Mouse (Mus musculus) neural tube, embryonic 11.5 days (tissue): ENCODE measurements around the gene Rangap1. TPM values are rescaled to one million over a fixed set of nuclear protein-coding genes. Genes with fewer than 3 reads are reported as not detected.
"Not testable (repeated sequence)": the region's sequence is repeated elsewhere in the genome, so short reads cannot be mapped to it uniquely, and the experiment has no call there.

Source experiments
- ATAC-seq: fragments of 200-750 bp; cut with Nextera tagmentation; 2 replicates; pipeline ENCODE4 v1.8.0; 2017; ENCODE audit warnings: moderate number of reproducible peaks, mild to moderate bottlenecking, moderate TSS enrichment, moderate library complexity; ENCODE audit not compliant: insufficient read depth, low FRiP score, low TSS enrichment
- DNase-seq: peaks from one replicate; pipeline ENCODE4 v3.0.0-alpha.2; 2015; ENCODE audit warnings: low spot score
- H3K27ac ChIP-seq: fragments of 300-500 bp; sonication (generic); 2 replicates; pipeline ENCODE4 v1.5.1; 2014; ENCODE audit warnings: low read depth, mild to moderate bottlenecking, low read length
- H3K27me3 ChIP-seq: fragments of 300-500 bp; sonication (generic); 2 replicates; pipeline ENCODE4 v1.6.1; 2014; ENCODE audit warnings: mild to moderate bottlenecking, low read length, mixed read lengths; ENCODE audit not compliant: control insufficient read depth, insufficient read depth
- H3K36me3 ChIP-seq: fragments of 300-500 bp; sonication (generic); 2 replicates; pipeline ENCODE4 v1.6.1; 2014; ENCODE audit warnings: mild to moderate bottlenecking, low read length, moderate library complexity, mixed read lengths; ENCODE audit not compliant: control insufficient read depth, insufficient read depth
- H3K4me1 ChIP-seq: fragments of 300-500 bp; sonication (generic); 2 replicates; pipeline ENCODE4 v1.6.1; 2014; ENCODE audit warnings: low read length, mixed read lengths; ENCODE audit not compliant: control insufficient read depth, insufficient read depth
- H3K4me2 ChIP-seq: fragments of 300-500 bp; sonication (generic); 2 replicates; pipeline ENCODE4 v1.6.1; 2014; ENCODE audit warnings: low read depth, mild to moderate bottlenecking, moderate library complexity
- H3K4me3 ChIP-seq: fragments of 300-500 bp; sonication (generic); 2 replicates; pipeline ENCODE4 v1.5.1; 2014; ENCODE audit warnings: low read depth, low read length
- H3K9ac ChIP-seq: fragments of 300-500 bp; sonication (generic); 2 replicates; pipeline ENCODE4 v1.6.1; 2014; ENCODE audit warnings: mild to moderate bottlenecking, low read length
- H3K9me3 ChIP-seq: fragments of 300-500 bp; sonication (generic); 2 replicates; pipeline ENCODE4 v1.6.1; 2016; ENCODE audit warnings: low read length; ENCODE audit not compliant: control insufficient read depth
- WGBS: fragments of 180-500 bp; shearing (Covaris S2); extraction: QIAGEN DNeasy Blood & Tissue Kit; methylation state at CpG from one replicate; pipeline ENCODE4 v1.1.7; 2014; 5-methylcytosine and 5-hydroxymethylcytosine counted together
- polyA plus RNA-seq: library from polyadenylated mRNA; unstranded; fragments of >200 nt; fragmentation: Nextera tagmentation; extraction: Ambion mirVana; gene quantifications from 2 replicates; pipeline ENCODE4 v1.2.1, GENCODE M21; 2014

Gene Rangap1
- polyA plus RNA-seq, 1 experiment from 2014 or later: 152 TPM

DNA sequence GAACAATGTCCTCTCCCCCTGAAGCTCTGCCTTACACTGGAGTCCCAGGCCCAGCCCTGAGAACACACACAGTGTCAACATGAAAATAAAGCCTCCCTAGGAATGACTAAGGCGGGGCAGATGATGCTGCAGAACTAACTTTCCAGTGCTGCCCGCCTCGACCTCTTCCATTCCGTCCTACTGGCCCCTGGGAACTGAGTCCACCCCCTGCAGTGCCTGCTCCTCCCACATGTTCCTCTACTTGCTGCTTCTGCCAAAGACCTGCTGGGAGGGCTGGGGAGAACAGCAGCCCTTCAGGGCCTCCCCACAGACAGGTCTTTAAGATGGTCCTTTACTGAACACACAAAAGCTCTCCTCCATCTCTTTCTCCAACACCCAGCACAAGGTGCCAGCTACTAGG lies 34.5 kb downstream of the Rangap1 start:
- WGBS: 78% methylated on average over 4 of the region's 4 CpGs
- Histone ChIP-seq H3K27ac (no peak overlapping the region), H3K9me3 (no peaks in the 10 kb centered on the region), H3K4me2 (no peak overlapping the region), H3K9ac (no peak overlapping the region), H3K4me3 (no peak overlapping the region), H3K4me1 (no peaks in the 10 kb centered on the region), H3K27me3 (no peaks in the 10 kb centered on the region), H3K36me3 (peaks cover 43% of the 10 kb centered on the region)
- DNase-seq (no peak), ATAC-seq (no peak)

DNA sequence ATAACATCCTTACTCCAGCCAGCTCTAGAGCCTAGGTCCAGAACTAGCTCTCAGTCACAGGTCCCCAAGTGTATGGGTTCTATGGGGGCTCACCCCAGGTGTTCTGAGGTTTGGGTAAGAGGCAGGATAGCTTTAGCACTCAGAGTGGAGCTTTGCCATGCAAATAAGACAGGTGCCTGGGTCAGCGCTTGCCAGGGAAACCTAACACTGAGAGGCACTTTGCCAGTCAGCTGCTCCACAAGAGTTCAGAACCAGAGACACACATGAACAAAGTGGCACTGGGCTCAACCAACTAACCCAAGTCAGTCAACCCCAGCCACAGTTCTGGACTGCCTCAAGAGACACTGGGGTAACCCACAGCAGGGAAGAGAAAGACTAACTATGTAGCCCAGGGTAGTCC lies 35.6 kb downstream of the Rangap1 start:
- Histone ChIP-seq H3K4me1 (no peaks in the 10 kb centered on the region), H3K9me3 (no peaks in the 10 kb centered on the region), H3K9ac (no peak overlapping the region), H3K36me3 (peaks cover 43% of the 10 kb centered on the region), H3K27ac (no peak overlapping the region), H3K27me3 (no peaks in the 10 kb centered on the region), H3K4me3 (no peak overlapping the region), H3K4me2 (no peak overlapping the region)
- WGBS: 96% methylated on average over 1 of the region's 1 CpGs
- DNase-seq (no peak), ATAC-seq (no peak)

DNA sequence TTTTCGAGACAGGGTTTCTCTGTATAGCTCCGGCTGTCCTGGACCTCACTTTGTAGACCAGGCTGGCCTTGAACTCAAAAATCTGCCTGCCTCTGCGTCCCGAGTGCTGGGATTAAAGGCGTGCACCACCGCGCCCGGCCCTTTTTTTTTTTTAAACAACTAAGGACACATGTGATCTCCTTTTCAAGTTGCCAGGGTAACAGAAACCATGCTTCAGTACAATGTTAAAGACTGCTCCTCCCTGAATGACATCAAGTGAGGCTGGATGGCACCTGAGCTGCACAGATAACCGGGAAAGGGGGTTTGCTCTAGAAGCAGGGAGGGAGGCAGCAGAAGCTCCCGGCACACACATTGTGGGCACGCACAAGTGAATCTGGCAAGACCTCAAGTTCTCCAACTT lies 36.3 kb downstream of the Rangap1 start:
- 93% methylated on average over 11 of the region's 11 CpGs for WGBS
- Histone ChIP-seq H3K27ac (no peak overlapping the region), H3K4me3 (no peak overlapping the region), H3K4me1 (no peaks in the 10 kb centered on the region), H3K9me3 (no peaks in the 10 kb centered on the region), H3K4me2 (no peak overlapping the region), H3K36me3 (peaks cover 43% of the 10 kb centered on the region), H3K9ac (no peak overlapping the region), H3K27me3 (no peaks in the 10 kb centered on the region)
- no peak for DNase-seq
- no peak for ATAC-seq

DNA sequence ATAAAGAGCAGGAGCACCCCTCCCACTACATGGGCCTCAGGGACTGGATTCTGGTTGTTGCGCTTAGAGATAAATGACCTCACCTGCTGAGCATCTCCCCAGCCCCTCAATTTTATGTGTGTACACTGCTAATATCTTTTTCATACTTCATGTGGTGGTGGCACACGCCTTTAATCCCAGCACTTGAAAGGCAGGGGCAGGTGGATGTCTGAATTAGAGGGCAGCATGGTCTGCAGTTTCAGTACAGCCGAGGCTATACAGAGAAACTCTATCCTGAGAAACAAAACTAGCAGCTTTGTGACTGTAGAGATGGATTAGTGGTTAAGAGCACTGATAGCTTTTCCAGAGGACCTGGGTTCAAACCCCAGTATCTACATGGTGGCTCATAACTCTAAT lies 42.2 kb downstream of the Rangap1 start:
- WGBS: 82% methylated on average over 3 of the region's 3 CpGs
- Histone ChIP-seq H3K4me2 (no peak overlapping the region), H3K36me3 (peaks cover 16% of the 10 kb centered on the region), H3K27me3 (no peaks in the 10 kb centered on the region), H3K9ac (no peak overlapping the region), H3K27ac (no peak overlapping the region), H3K4me1 (no peaks in the 10 kb centered on the region), H3K4me3 (no peak overlapping the region), H3K9me3 (no peaks in the 10 kb centered on the region)
- DNase-seq: no peak
- no peak for ATAC-seq

DNA sequence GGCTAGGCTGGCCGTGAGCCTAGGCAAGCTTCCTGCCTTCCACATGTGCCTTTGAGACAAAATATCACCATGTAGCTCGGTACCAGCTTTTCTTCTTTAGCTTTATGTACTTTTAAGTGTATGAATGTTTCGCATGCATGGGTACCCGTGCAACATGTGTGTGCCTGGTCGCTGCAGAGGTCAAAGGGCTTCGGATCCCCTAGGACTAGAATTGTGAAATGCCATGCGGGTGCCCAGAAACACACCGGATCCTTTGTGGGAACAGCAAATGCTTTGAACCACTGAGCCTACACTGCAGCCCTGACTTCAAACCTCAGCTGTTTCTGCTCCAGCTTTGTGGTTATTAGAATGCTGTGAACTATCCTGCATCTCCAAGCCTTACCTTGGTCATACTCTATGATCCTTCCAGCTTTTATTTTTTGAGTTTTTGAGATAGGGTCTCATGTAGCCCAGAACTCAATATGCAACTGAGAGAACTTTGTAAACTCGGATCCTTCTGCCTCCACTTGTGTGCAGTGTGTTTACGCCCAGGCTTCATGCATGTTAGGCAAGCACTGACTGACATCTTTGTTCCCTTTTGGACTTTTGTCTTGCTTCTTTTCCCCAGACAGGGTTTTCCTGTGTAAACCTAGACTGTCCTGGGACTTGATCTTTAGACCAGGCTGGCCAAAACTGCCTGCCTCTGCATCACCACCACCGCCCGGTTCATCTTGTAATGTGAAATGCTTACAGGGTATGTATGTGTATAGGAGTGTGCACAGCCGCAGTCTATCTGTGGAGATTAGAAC lies 42.8 kb downstream of the Rangap1 start:
- no peak overlapping the region for H3K4me3 ChIP-seq
- no peak overlapping the region for H3K4me2 ChIP-seq
- no peak overlapping the region for H3K27ac ChIP-seq
- ATAC-seq (no peak), DNase-seq (no peak)
- WGBS: 87% methylated on average over 13 of the region's 13 CpGs
- no peak overlapping the region for H3K9ac ChIP-seq
- no peaks in the 10 kb centered on the region for H3K9me3 ChIP-seq
- no peaks in the 10 kb centered on the region for H3K4me1 ChIP-seq
- peaks cover 16% of the 10 kb centered on the region for H3K36me3 ChIP-seq
- H3K27me3 ChIP-seq: no peaks in the 10 kb centered on the region

DNA sequence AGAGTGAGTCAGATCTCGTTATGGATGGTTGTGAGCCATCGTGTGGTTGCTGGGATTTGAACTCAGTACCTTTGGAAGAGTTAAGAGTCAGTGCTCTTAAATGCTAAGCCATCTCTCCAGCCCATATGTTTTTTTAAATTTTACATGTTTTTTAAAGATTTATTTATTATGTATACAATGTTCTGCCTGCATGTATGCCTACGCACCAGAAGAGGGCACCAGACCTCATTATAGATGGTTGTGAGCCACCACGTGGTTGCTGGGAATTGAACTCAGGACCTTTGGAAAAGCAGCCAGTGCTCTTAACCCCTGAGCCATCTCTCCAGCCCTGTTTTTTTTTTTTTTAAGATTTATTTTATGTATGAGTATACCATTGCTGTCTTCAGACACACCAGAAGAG lies 44.0 kb downstream of the Rangap1 start:
- H3K36me3 ChIP-seq: peaks cover 11% of the 10 kb centered on the region
- not testable (repeated sequence) for H3K4me2 ChIP-seq, H3K27me3 ChIP-seq, H3K4me3 ChIP-seq, DNase-seq, ATAC-seq, H3K27ac ChIP-seq, H3K9me3 ChIP-seq, H3K9ac ChIP-seq, H3K4me1 ChIP-seq
- WGBS: 81% methylated on average over 4 of the region's 4 CpGs

DNA sequence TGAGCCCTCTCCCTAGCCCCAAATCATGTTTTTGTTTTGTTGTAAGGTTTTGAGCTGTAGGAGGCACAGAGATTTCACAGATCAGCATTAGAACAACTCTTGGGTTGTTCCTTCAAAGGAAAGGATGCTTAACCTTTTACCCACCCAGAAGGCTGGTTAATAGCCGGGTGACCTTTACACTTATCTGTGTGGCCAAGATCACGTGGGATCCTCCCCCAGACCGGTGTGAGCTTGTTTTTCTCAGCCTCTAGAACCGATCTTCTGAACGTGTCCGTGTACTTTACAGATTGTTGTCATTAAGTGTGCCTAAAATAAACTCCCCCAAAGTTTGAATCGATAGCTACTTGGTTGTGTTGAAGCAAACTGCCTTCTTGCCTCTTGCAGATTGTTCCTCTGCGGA lies 44.7 kb downstream of the Rangap1 start:
- Histone ChIP-seq H3K4me3 (no peak overlapping the region), H3K27me3 (peaks cover 5% of the 10 kb centered on the region; the same call in 1 of the 2 replicates), H3K4me1 (no peaks in the 10 kb centered on the region), H3K27ac (no peak overlapping the region), H3K36me3 (peaks cover 6% of the 10 kb centered on the region), H3K9ac (no peak overlapping the region), H3K4me2 (no peak overlapping the region), H3K9me3 (no peaks in the 10 kb centered on the region)
- DNase-seq: no peak
- no peak for ATAC-seq
- WGBS: 80% methylated on average over 8 of the region's 8 CpGs

DNA sequence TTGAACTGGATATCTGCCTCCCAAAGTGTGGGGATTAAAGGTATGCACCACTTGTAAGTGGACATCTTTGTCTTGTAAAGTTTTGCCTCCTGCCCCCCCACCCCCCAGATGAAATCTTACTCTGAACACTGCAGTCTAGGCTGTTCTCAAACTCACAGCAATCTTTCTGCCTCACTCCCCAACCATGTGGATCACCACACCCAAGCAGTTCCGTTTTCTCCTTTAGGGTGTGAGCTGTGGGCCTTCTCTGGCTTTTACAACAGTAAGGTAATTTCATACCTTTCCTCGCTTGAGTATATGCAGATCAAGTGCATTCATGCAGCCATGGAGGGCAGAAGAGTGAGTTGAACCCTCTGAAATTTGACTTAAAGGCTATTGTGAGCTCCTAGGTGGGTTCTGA lies 45.2 kb downstream of the Rangap1 start:
- peaks cover 6% of the 10 kb centered on the region for H3K36me3 ChIP-seq
- H3K27me3 ChIP-seq: peaks cover 8% of the 10 kb centered on the region

DNA sequence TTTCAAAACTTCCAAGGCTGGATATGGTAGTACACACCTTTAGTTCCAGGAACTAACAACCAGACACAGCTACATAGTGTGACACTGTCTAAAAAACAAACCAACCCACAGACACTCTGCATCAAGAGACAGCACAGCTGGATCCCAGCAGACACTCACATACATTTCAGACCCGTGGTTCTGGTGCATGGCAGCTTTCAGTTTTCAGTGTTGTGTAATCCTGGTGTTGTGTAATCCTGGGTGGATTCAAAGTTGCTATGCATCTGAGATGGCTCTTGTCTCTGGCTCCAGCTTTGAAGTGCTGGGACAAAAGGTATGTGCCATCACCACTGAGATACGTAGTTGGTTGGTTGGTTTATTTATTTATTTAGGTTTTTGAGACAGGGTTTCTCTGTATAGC lies 46.8 kb downstream of the Rangap1 start:
- no peaks in the 10 kb centered on the region for H3K9me3 ChIP-seq
- ATAC-seq (no peak), DNase-seq (no peak)
- H3K27ac ChIP-seq: no peak overlapping the region
- peaks cover 6% of the 10 kb centered on the region; the same call in 1 of the 2 replicates for H3K4me1 ChIP-seq
- no peak overlapping the region for H3K4me3 ChIP-seq
- H3K36me3 ChIP-seq: peaks cover 3% of the 10 kb centered on the region; the same call in 1 of the 2 replicates
- H3K9ac ChIP-seq: no peak overlapping the region
- H3K27me3 ChIP-seq: peaks cover 24% of the 10 kb centered on the region
- 69% methylated on average over 2 of the region's 2 CpGs for WGBS
- H3K4me2 ChIP-seq: no peak overlapping the region

More for the DNA sequence above, 45.2 kb downstream of the Rangap1 start:
- Histone ChIP-seq H3K4me1 (no peaks in the 10 kb centered on the region), H3K4me2 (no peak overlapping the region), H3K27ac (no peak overlapping the region), H3K4me3 (no peak overlapping the region), H3K9ac (no peak overlapping the region), H3K9me3 (no peaks in the 10 kb centered on the region)
- 71% methylated on average over 2 of the region's 2 CpGs for WGBS
- DNase-seq (no peak), ATAC-seq (no peak)
